Mouse (Mus musculus) myocyte (in vitro differentiated cells): ENCODE measurements at regions not wholly inside any gene's neighbourhood (a gene's known extent, or its start where the extent isn't known, plus 50 kb on each side); places are given as distances from the start of the nearest gene placed in this dataset.

ENCODE experiments used
- CEBPB ChIP-seq: IDR thresholded peaks from 2 replicates; pipeline ENCODE4 v1.6.1; 2011; ENCODE audit warnings: mild to moderate bottlenecking, moderate library complexity; ENCODE audit not compliant: poor library complexity, insufficient read depth, severe bottlenecking
- E2F4 ChIP-seq: IDR thresholded peaks from one replicate; pipeline ENCODE4 v1.6.1; 2011; ENCODE audit warnings: mild to moderate bottlenecking, control low read depth, moderate library complexity; ENCODE audit not compliant: insufficient read depth
- MAX ChIP-seq: IDR thresholded peaks from one replicate; pipeline ENCODE4 v1.6.1; 2011; ENCODE audit warnings: low read depth, mild to moderate bottlenecking, control low read depth
- MYOG ChIP-seq, 3 experiments: IDR thresholded peaks; one replicate each; pipeline ENCODE4 v1.6.1; 2011; ENCODE audit warnings: control low read depth in 2 of 3, low read depth in 2 of 3, mild to moderate bottlenecking in 2 of 3; ENCODE audit not compliant: insufficient read length in 2 of 3, control insufficient read depth in 1 of 3, insufficient read depth in 1 of 3
- POLR2A ChIP-seq: IDR thresholded peaks from one replicate; pipeline ENCODE4 v1.6.1; 2011; ENCODE audit warnings: low read depth, mild to moderate bottlenecking, control low read depth, moderate library complexity; ENCODE audit not compliant: insufficient read length
- SRF ChIP-seq: IDR thresholded peaks from one replicate; pipeline ENCODE4 v1.6.1; 2011; ENCODE audit warnings: low read depth; ENCODE audit not compliant: control insufficient read depth, insufficient read length
- USF1 ChIP-seq: IDR thresholded peaks from one replicate; pipeline ENCODE4 v1.6.1; 2011; ENCODE audit warnings: low read depth, mild to moderate bottlenecking, control low read depth, moderate library complexity

GRCm38 (mm10) chr2:167804493-167805227, 115.0 kb upstream of the Tmem189 start:
- no peak for TF ChIP-seq MYOG (IDR thresholded peaks at IDR 0.05; ENCODE audit: control insufficient read depth in 1 of 3, insufficient read depth in 1 of 3, insufficient read length in 2 of 3, low read depth in 2 of 3)
- no peak for TF ChIP-seq E2F4
- no peak for TF ChIP-seq POLR2A
- no peak for TF ChIP-seq USF1
- no peak for TF ChIP-seq MAX
- TF ChIP-seq CEBPB: no peak
- TF ChIP-seq SRF: no peak
